Mouse (Mus musculus) kidney, postnatal 10 days (tissue): ENCODE measurements at regions not wholly inside any gene's neighbourhood (a gene's known extent, or its start where the extent isn't known, plus 50 kb on each side); places are given as distances from the start of the nearest gene placed in this dataset.

Experiments used
- DNase-seq: peaks from one replicate; pipeline ENCODE4 v3.0.0; 2021; ENCODE audit warnings: mixed read lengths

- no peak for DNase-seq
These were observed 247.9 kb upstream of the Zc3h15 start for GRCm38 (mm10) chr2:83396307-83396706.

- DNase-seq, result no peak
These were observed 247.2 kb upstream of the Zc3h15 start for GRCm38 (mm10) chr2:83396820-83397609.

- peak; percentile 9 for DNase-seq
These were observed 201.5 kb upstream of the Zc3h15 start for GRCm38 (mm10) chr2:83442739-83443138.

GRCm38 (mm10) chr2:83451378-83451777 is 192.9 kb upstream of the Zc3h15 start:
- no peak for DNase-seq
